Mouse (Mus musculus): ENCODE measurements around the gene Ret. TPM values are rescaled to one million over a fixed set of nuclear protein-coding genes. Genes with fewer than 3 reads are reported as not detected.
A peak's percentile ranks its signal among the peaks of the same experiment; 100 is the strongest.

Ret gene
- 1.4 and 1.9 TPM in 2 replicates for polyA plus RNA-seq (2015; fragmentation: Nextera tagmentation; extraction: Ambion mirVana)

GRCm38 (mm10) chr6:118197440-118197975 lies at the start of gene Ret:
Gene Ret (minus strand): TSS chr6:118197718.
- Histone ChIP-seq H3K4me2 (ENCODE audit: low read length) (peak within 1 kb of the TSS; percentile 98), H3K4me3 (replicated peaks; ENCODE audit: low read length) (peak within 1 kb of the TSS; percentile 68), H3K36me3 (ENCODE audit: control insufficient read depth, insufficient read depth) (no peaks in the 10 kb centered on the region), H3K9ac (replicated peaks; ENCODE audit: low read depth, low read length) (peak within 1 kb of the TSS; percentile 52), H3K27ac (ENCODE audit: low read length) (no peak within 1 kb of the TSS), H3K4me1 (replicated peaks; ENCODE audit: control insufficient read depth, insufficient read depth, low read length) (peaks cover 13% of the 10 kb centered on the region; the same call in 1 of the 2 replicates), H3K27me3 (replicated peaks; ENCODE audit: control insufficient read depth, insufficient read depth, low read length) (peaks cover 39% of the 10 kb centered on the region), H3K9me3 (ENCODE audit: control insufficient read depth, low read length) (no peaks in the 10 kb centered on the region)
- ATAC-seq: peak; percentile 37; the same call in 1 of the 2 replicates
- under 1% methylated on average over 26 of the region's 26 CpGs for WGBS

GRCm38 (mm10) chr6:118247161-118247560 lies 49.6 kb upstream of the Ret start:
- H3K36me3 ChIP-seq (ENCODE audit: control insufficient read depth, insufficient read depth): no peaks in the 10 kb centered on the region
- H3K9ac ChIP-seq (replicated peaks; ENCODE audit: low read depth, low read length): no peak overlapping the region
- WGBS: 86% methylated on average over 6 of the region's 6 CpGs
- no peaks in the 10 kb centered on the region for H3K9me3 ChIP-seq (ENCODE audit: control insufficient read depth, low read length)
- H3K27me3 ChIP-seq (replicated peaks; ENCODE audit: control insufficient read depth, insufficient read depth, low read length): no peaks in the 10 kb centered on the region
- no peak overlapping the region for H3K4me3 ChIP-seq (replicated peaks; ENCODE audit: low read length)
- ATAC-seq: no peak
- no peaks in the 10 kb centered on the region for H3K4me1 ChIP-seq (replicated peaks; ENCODE audit: control insufficient read depth, insufficient read depth, low read length)
- H3K4me2 ChIP-seq (ENCODE audit: low read length): no peak overlapping the region
- H3K27ac ChIP-seq (ENCODE audit: low read length): no peak overlapping the region

- no peak overlapping the region for H3K4me3 ChIP-seq (replicated peaks; ENCODE audit: low read length)
- no peaks in the 10 kb centered on the region for H3K36me3 ChIP-seq (ENCODE audit: control insufficient read depth, insufficient read depth)
- 78% methylated on average over 7 of the region's 7 CpGs for WGBS
- H3K9me3 ChIP-seq (ENCODE audit: control insufficient read depth, low read length): no peaks in the 10 kb centered on the region
- no peaks in the 10 kb centered on the region for H3K4me1 ChIP-seq (replicated peaks; ENCODE audit: control insufficient read depth, insufficient read depth, low read length)
- ATAC-seq: no peak
- H3K27ac ChIP-seq (ENCODE audit: low read length): no peak overlapping the region
- no peaks in the 10 kb centered on the region for H3K27me3 ChIP-seq (replicated peaks; ENCODE audit: control insufficient read depth, insufficient read depth, low read length)
- H3K9ac ChIP-seq (replicated peaks; ENCODE audit: low read depth, low read length): no peak overlapping the region
- no peak overlapping the region for H3K4me2 ChIP-seq (ENCODE audit: low read length)
Measured at GRCm38 (mm10) chr6:118244106-118244505, 46.6 kb upstream of the Ret start.

- Histone ChIP-seq H3K36me3 (ENCODE audit: control insufficient read depth, insufficient read depth) (no peaks in the 10 kb centered on the region), H3K4me3 (replicated peaks; ENCODE audit: low read length) (no peak overlapping the region), H3K9me3 (ENCODE audit: control insufficient read depth, low read length) (no peaks in the 10 kb centered on the region), H3K9ac (replicated peaks; ENCODE audit: low read depth, low read length) (no peak overlapping the region), H3K27me3 (replicated peaks; ENCODE audit: control insufficient read depth, insufficient read depth, low read length) (no peaks in the 10 kb centered on the region), H3K27ac (ENCODE audit: low read length) (no peak overlapping the region), H3K4me1 (replicated peaks; ENCODE audit: control insufficient read depth, insufficient read depth, low read length) (no peaks in the 10 kb centered on the region), H3K4me2 (ENCODE audit: low read length) (no peak overlapping the region)
- no peak for ATAC-seq
- WGBS: 77% methylated on average over 5 of the region's 5 CpGs
Measured at GRCm38 (mm10) chr6:118242941-118243340, 45.4 kb upstream of the Ret start.

GRCm38 (mm10) chr6:118226072-118226471 lies 28.6 kb upstream of the Ret start:
- Histone ChIP-seq H3K4me2 (ENCODE audit: low read length) (no peak overlapping the region), H3K9me3 (ENCODE audit: control insufficient read depth, low read length) (no peaks in the 10 kb centered on the region), H3K4me3 (replicated peaks; ENCODE audit: low read length) (no peak overlapping the region), H3K27ac (ENCODE audit: low read length) (no peak overlapping the region), H3K27me3 (replicated peaks; ENCODE audit: control insufficient read depth, insufficient read depth, low read length) (no peaks in the 10 kb centered on the region), H3K9ac (replicated peaks; ENCODE audit: low read depth, low read length) (no peak overlapping the region), H3K36me3 (ENCODE audit: control insufficient read depth, insufficient read depth) (no peaks in the 10 kb centered on the region), H3K4me1 (replicated peaks; ENCODE audit: control insufficient read depth, insufficient read depth, low read length) (peaks cover 3% of the 10 kb centered on the region; the same call in 1 of the 2 replicates)
- ATAC-seq: peak; percentile 92
- WGBS: 9% methylated on average over 3 of the region's 3 CpGs

GRCm38 (mm10) chr6:118222471-118222870 lies 25.0 kb upstream of the Ret start:
- no peaks in the 10 kb centered on the region for H3K36me3 ChIP-seq (ENCODE audit: control insufficient read depth, insufficient read depth)
- 79% methylated on average over 2 of the region's 2 CpGs for WGBS
- no peak for ATAC-seq
- H3K4me3 ChIP-seq (replicated peaks; ENCODE audit: low read length): no peak overlapping the region
- no peak overlapping the region for H3K4me2 ChIP-seq (ENCODE audit: low read length)
- no peaks in the 10 kb centered on the region for H3K9me3 ChIP-seq (ENCODE audit: control insufficient read depth, low read length)
- no peak overlapping the region for H3K9ac ChIP-seq (replicated peaks; ENCODE audit: low read depth, low read length)
- no peaks in the 10 kb centered on the region for H3K27me3 ChIP-seq (replicated peaks; ENCODE audit: control insufficient read depth, insufficient read depth, low read length)
- H3K27ac ChIP-seq (ENCODE audit: low read length): no peak overlapping the region
- peaks cover 3% of the 10 kb centered on the region; the same call in 1 of the 2 replicates for H3K4me1 ChIP-seq (replicated peaks; ENCODE audit: control insufficient read depth, insufficient read depth, low read length)

GRCm38 (mm10) chr6:118215676-118216075 lies 18.2 kb upstream of the Ret start:
- no peak overlapping the region for H3K27ac ChIP-seq (ENCODE audit: low read length)

GRCm38 (mm10) chr6:118208326-118208725 lies 10.8 kb upstream of the Ret start:
- H3K9ac ChIP-seq (replicated peaks; ENCODE audit: low read depth, low read length): no peak overlapping the region
- H3K4me1 ChIP-seq (replicated peaks; ENCODE audit: control insufficient read depth, insufficient read depth, low read length): no peaks in the 10 kb centered on the region
- ATAC-seq: no peak
- no peaks in the 10 kb centered on the region for H3K9me3 ChIP-seq (ENCODE audit: control insufficient read depth, low read length)
- no peak overlapping the region for H3K4me3 ChIP-seq (replicated peaks; ENCODE audit: low read length)
- no peak overlapping the region for H3K27ac ChIP-seq (ENCODE audit: low read length)
- no peaks in the 10 kb centered on the region for H3K27me3 ChIP-seq (replicated peaks; ENCODE audit: control insufficient read depth, insufficient read depth, low read length)
- H3K4me2 ChIP-seq (ENCODE audit: low read length): no peak overlapping the region
- 83% methylated on average over 8 of the region's 8 CpGs for WGBS
- no peaks in the 10 kb centered on the region for H3K36me3 ChIP-seq (ENCODE audit: control insufficient read depth, insufficient read depth)

More at GRCm38 (mm10) chr6:118215676-118216075, 18.2 kb upstream of the Ret start:
- Histone ChIP-seq H3K4me3 (replicated peaks; ENCODE audit: low read length) (no peak overlapping the region), H3K9me3 (ENCODE audit: control insufficient read depth, low read length) (no peaks in the 10 kb centered on the region), H3K4me1 (replicated peaks; ENCODE audit: control insufficient read depth, insufficient read depth, low read length) (no peaks in the 10 kb centered on the region), H3K27me3 (replicated peaks; ENCODE audit: control insufficient read depth, insufficient read depth, low read length) (no peaks in the 10 kb centered on the region), H3K36me3 (ENCODE audit: control insufficient read depth, insufficient read depth) (no peaks in the 10 kb centered on the region), H3K9ac (replicated peaks; ENCODE audit: low read depth, low read length) (no peak overlapping the region), H3K4me2 (ENCODE audit: low read length) (no peak overlapping the region)
- WGBS: 94% methylated on average over 9 of the region's 9 CpGs
- no peak for ATAC-seq

- Histone ChIP-seq H3K9me3 (ENCODE audit: control insufficient read depth, low read length) (no peaks in the 10 kb centered on the region), H3K4me1 (replicated peaks; ENCODE audit: control insufficient read depth, insufficient read depth, low read length) (no peaks in the 10 kb centered on the region), H3K36me3 (ENCODE audit: control insufficient read depth, insufficient read depth) (no peaks in the 10 kb centered on the region), H3K4me2 (ENCODE audit: low read length) (no peak overlapping the region), H3K27me3 (replicated peaks; ENCODE audit: control insufficient read depth, insufficient read depth, low read length) (no peaks in the 10 kb centered on the region), H3K27ac (ENCODE audit: low read length) (no peak overlapping the region), H3K9ac (replicated peaks; ENCODE audit: low read depth, low read length) (no peak overlapping the region), H3K4me3 (replicated peaks; ENCODE audit: low read length) (no peak overlapping the region)
- ATAC-seq: no peak
- WGBS: 86% methylated on average over 6 of the region's 6 CpGs
Measured at GRCm38 (mm10) chr6:118206386-118206785, 8.9 kb upstream of the Ret start.

Measured in forebrain, embryonic 16.5 days (tissue).